Mouse (Mus musculus) liver, embryonic 14.5 days (tissue): ENCODE measurements around the gene Ckap4.

Source experiments
- CTCF ChIP-seq: IDR thresholded peaks from 2 replicates; pipeline ENCODE4 v1.5.1; 2016; ENCODE audit warnings: antibody characterized with exemption, low read depth, control low read depth
- EP300 ChIP-seq: IDR thresholded peaks from 2 replicates; pipeline ENCODE4 v1.6.1; 2016; ENCODE audit warnings: antibody characterized with exemption, low read depth

GRCm38 (mm10) chr10:84490115-84490514 lies 43.7 kb downstream of the Ckap4 start:
- TF ChIP-seq CTCF (no peak), EP300 (no peak)
